Mouse (Mus musculus) urinary bladder, adult 2 months (tissue): ENCODE results near the gene Rnase11. TPM values are rescaled to one million over a fixed set of nuclear protein-coding genes. Genes with fewer than 3 reads are reported as not detected.
"Not testable (repeated sequence)": the region's sequence is repeated elsewhere in the genome, so short reads cannot be mapped to it uniquely, and the experiment has no call there.

Experiments
- DNase-seq: peaks from one replicate; pipeline ENCODE4 v3.0.0; 2022; ENCODE audit warnings: low spot score
- polyA plus RNA-seq: library from polyadenylated mRNA; depleted of rRNA; stranded (reverse); fragments of >200 nt; gene quantifications from 2 replicates; pipeline ENCODE4 v1.2.3, GENCODE M21; 2012

The Rnase11 gene
- polyA plus RNA-seq, 1 experiment = not detected

DNA sequence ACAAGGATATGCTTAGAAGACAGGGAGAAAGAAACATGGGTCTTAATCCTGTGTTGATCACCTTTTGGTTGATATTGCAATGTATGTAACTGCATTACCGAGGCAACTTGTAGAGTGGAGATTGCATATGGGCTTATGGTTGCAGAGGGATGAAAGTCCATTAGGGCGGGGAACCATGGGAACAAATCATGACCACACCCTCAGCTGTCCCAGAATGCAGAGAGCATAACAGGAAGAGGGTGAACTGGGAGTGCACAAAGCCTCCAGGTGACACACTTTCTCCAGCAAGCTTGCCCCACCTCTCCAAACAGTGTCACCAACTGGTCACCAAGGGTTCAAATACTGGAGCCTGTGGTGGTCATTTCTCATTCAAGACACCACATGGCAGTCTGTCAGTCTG lies 31.1 kb upstream of the Rnase11 start:
- DNase-seq = no peak

GRCm38 (mm10) chr14:51079180-51079579 lies 29.2 kb upstream of the Rnase11 start:
- DNase-seq = no peak

GRCm38 (mm10) chr14:51074335-51074734 lies 24.4 kb upstream of the Rnase11 start, which contains the start of gene Olfr750:
Olfr750 (minus strand) TSS chr14:51074435.
- DNase-seq = no peak

GRCm38 (mm10) chr14:51069617-51070016 lies 19.7 kb upstream of the Rnase11 start:
- no peak for DNase-seq

DNA sequence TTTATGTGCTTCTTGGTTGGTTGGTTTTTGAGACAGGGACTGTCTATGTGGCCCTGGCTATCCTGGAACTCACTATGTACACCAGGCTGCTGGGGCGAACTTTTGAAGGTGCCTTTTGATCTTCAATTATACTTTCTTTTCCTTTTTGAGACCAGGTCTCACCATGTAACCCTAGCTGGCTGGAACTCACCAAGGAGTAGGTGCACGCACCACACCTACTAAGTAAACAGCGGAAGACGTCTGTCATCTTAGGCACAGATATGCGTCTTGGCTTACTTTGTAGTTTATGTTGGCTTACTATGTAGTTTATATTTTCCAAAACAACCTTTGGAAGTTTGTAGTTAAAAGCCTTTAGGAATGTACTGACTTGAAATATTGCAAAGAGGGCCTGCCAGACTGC lies 19.0 kb upstream of the Rnase11 start:
- DNase-seq = no peak

GRCm38 (mm10) chr14:51060761-51061160 lies 10.8 kb upstream of the Rnase11 start:
- DNase-seq = no peak

DNA sequence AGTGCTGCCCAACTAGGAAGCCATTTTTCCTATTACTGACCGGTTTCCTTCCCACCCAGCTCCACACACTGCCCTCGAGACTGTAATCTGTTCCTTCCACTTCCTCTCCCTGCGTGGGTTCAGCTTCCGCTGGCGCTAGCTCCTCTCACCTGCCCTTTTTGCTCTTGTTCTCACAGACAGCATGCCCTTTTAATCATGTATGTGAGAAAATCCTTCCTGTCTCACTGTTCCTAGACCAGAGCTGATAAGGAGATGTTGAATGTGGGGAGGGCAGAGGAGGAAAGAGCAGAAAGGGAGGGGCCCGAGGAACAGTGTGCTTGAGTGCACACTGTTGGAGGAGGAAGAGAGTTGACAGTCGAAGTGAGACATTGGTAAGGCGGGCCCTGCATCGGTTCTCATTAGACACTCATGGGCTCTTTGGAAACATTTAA lies 7.5 kb upstream of the Rnase11 start, which contains the start of gene Rnase12:
TSS of gene Rnase12 (minus strand) at position 261 of the 431 bp plus-strand sequence.
- DNase-seq = no peak

GRCm38 (mm10) chr14:51054243-51055237 lies 4.6 kb upstream of the Rnase11 start:
- no peak for DNase-seq

DNA sequence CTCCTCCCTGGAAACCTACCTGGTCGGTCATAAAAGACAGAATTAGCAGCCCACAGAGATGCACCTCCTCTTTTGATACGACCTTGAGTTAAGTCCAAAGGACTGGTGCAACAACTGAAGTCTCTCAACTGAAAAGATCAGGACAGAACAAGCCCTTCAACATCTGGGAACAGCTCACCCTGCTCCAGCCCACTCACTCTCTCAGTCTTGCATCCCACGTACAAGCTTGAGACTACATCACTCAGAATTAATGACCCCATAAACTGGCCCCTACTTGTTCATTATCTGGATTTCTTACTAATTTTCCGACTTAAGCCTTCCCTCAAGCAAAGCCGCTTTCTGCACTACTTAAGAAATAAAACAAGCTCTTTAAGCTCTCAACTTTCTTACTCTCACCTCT lies 3.2 kb upstream of the Rnase11 start:
- DNase-seq = no peak

GRCm38 (mm10) chr14:51051941-51052340 lies 2.0 kb upstream of the Rnase11 start:
- no peak for DNase-seq

DNA sequence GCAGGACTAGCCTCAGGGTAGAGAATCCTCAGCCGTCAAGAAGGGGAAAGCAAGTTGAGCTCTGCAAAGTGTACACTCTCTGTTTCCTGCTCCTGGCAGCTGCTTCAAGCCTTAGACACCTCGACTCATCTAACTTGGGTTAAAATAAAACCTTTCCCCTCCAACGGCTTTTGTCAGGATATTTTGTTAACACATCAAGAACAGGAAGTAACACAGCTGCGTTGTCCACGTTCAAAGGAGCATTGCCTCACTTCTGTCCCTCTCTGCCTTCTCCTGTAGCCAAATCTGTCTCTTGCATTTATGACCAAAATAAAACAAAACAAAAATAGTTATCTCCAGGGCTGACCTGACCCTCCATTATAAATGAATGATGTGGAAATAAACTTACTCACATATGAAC lies 2.1 kb downstream of the Rnase11 start:
- no peak for DNase-seq

GRCm38 (mm10) chr14:51041769-51042168 lies 8.2 kb downstream of the Rnase11 start, which contains the start of gene Rnase9:
Rnase9 (minus strand) TSS chr14:51041869.
- DNase-seq = no peak

DNA sequence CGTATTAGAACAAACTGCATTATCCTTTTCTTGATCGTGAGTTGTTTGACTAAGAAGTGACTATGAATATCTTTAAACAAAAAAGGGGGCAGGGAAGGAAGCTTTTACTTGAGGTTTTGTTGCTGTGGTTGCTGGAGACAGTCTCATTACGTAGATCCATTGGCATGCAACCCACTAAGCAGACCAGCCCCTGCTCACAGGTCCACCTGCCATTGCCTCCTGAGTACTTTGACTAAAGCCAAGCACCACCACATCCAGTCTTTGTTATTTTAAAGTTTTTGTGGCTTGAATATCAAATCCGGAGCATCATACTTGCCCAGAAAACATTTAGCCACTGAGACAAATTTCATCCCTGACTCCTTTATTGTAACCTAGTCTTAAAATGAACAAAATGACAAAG lies 13.7 kb downstream of the Rnase11 start:
- no peak for DNase-seq

DNA sequence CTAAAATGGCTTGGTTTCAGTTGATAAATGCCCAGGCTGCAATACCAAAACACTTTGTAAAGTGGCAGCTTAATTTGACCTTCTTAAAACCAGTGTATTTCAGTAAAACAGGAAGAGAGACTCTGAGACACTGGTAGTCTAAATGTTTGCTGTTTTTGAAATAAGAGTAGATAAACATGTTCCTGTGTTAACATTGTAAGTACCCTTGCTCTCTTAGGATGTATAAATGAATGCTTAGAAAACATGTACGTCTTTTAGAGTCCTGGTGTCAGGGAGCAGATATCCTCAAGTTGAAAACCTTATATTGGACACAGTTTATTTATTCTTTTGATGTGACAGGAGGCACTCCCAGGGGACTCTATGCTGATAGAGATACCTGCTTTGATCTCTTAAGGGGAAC lies 14.8 kb downstream of the Rnase11 start:
- no peak for DNase-seq

- no peak for DNase-seq
Observed at GRCm38 (mm10) chr14:51027387-51028155, 22.4 kb downstream of the Rnase11 start.

DNA sequence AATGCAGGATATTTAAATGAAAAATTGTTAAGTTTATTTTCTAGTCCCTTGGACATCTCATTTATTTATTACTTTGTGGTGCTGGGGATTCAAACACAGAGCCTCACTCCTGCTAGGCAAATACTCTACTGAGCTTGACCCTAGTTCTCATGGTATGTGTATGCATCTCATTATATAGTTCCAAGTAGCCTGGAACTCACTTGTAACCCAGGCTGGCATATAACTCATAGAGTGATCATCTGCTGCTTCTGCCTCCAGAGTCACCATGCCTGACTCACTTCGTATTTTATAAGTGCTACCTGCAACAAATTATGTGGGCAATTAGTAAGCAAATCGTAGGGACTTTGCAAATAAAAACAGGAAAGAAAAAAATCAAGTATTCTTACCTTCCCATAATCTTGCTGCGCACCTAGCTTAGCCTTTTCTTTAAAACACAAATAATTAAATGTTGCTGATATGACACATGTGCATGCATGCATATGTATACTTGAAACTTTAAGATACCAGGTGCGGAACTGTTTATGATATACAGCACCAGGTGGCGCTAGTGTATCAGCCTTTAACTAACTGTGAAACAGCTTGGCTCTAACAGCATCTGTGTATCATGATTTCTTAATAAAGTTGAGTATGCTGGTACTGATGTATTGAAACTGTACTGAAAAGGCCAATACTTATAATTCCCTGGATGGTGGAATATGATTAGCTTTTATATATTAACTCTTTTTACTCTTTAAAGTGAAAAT lies 23.4 kb downstream of the Rnase11 start:
- DNase-seq = no peak

DNA sequence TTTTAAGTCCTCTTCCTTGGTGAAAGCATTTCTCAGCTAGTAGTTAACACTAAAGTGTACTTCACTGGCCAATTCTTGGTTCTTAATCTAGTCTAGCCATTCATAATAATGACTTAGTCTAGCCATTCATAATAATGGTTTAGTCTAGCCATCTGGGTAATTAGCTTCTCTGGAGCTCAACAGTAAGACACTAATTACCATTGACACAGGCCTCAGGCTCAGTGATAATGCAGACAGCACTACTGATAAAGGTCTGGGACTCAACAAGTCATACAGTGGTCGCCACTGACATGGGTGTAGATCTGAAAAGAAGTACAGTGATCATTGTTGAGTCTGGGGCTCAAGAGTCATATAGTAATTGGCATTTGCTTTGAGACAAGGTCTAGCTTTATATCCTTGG lies 25.1 kb downstream of the Rnase11 start:
- DNase-seq = no peak

DNA sequence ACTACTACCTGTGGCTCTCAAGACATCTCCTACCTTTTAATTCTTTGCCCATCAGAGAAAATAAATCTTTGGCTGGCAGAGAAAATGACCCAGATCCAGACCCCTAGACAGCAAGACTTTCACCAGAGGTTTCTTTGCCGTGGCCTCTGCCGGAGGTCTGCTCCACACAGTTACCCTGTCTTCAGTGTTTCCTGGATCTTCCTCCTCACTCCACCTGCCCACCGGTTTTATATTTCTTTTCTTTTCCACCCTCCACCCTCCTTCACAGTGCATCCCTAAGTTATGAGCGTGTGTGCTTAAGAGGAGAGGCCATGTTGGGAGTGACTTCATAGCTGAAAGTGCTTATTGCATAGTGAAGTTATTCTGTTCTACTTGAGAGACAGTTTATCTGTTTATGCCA lies 26.5 kb downstream of the Rnase11 start:
- no peak for DNase-seq

- no peak for DNase-seq
Observed at GRCm38 (mm10) chr14:51017256-51017655, 32.7 kb downstream of the Rnase11 start.

GRCm38 (mm10) chr14:51015780-51016179 lies 34.2 kb downstream of the Rnase11 start:
- DNase-seq = no peak

GRCm38 (mm10) chr14:51014724-51015123 lies 35.2 kb downstream of the Rnase11 start:
- DNase-seq = not testable (repeated sequence)

DNA sequence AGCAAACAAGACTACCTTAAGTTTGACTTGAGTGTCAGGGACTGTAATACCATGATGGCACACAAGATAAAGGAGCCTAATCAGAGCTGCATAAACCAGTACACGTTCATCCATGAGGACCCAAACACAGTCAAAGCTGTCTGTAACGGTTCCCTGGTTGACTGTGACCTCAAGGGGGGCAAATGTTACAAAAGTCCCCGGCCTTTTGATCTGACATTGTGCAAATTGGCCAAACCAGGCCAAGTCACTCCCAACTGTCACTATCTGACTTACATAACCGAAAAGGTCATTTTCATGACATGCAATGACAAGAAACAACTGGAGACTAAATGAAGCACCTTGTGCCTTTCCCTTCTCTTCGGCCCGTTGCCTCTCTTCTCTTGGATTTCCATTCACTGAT lies 40.4 kb downstream of the Rnase11 start:
- no peak for DNase-seq
